Mouse (Mus musculus) forebrain, embryonic 14.5 days (tissue): ENCODE measurements at regions not wholly inside any gene's neighbourhood (a gene's known extent, or its start where the extent isn't known, plus 50 kb on each side); places are given as distances from the start of the nearest gene placed in this dataset.

Experiments used
- ATAC-seq: fragments of 200-750 bp; cut with Nextera tagmentation; 2 replicates; pipeline ENCODE4 v1.8.0; 2017; ENCODE audit warnings: mild to moderate bottlenecking, moderate library complexity
- DNase-seq: peaks from one replicate; pipeline ENCODE4 v3.0.0-alpha.2; 2015; ENCODE audit warnings: low spot score
- H3K27ac ChIP-seq: fragments of 300-500 bp; sonication (generic); 2 replicates; pipeline ENCODE4 v1.5.1; 2014; ENCODE audit warnings: low read depth, mild to moderate bottlenecking, control low read depth, low read length, moderate library complexity
- H3K27me3 ChIP-seq: fragments of 300-500 bp; sonication (generic); replicated peaks from 2 replicates; pipeline ENCODE4 v1.6.1; 2014; ENCODE audit warnings: low read length, control low read depth, mixed read lengths; ENCODE audit not compliant: control insufficient read depth, insufficient read depth
- H3K36me3 ChIP-seq: fragments of 300-500 bp; sonication (generic); 2 replicates; pipeline ENCODE4 v1.6.1; 2014; ENCODE audit warnings: low read length, control low read depth; ENCODE audit not compliant: control insufficient read depth, insufficient read depth
- H3K4me1 ChIP-seq: fragments of 300-500 bp; sonication (generic); 2 replicates; pipeline ENCODE4 v1.6.1; 2014; ENCODE audit warnings: antibody characterized with exemption, low read length, control low read depth; ENCODE audit not compliant: control insufficient read depth, insufficient read depth
- H3K4me2 ChIP-seq: fragments of 300-500 bp; sonication (generic); 2 replicates; pipeline ENCODE4 v1.6.1; 2014; ENCODE audit warnings: mild to moderate bottlenecking, control low read depth, low read length
- H3K4me3 ChIP-seq: fragments of 300-500 bp; sonication (generic); 2 replicates; pipeline ENCODE4 v1.5.1; 2014; ENCODE audit warnings: low read depth, low read length, control low read depth
- H3K9ac ChIP-seq: fragments of 300-500 bp; sonication (generic); 2 replicates; pipeline ENCODE4 v1.6.1; 2014; ENCODE audit warnings: mild to moderate bottlenecking, low read length, control low read depth, moderate library complexity
- H3K9me3 ChIP-seq: fragments of 300-500 bp; sonication (generic); replicated peaks from 2 replicates; pipeline ENCODE4 v1.6.1; 2016; ENCODE audit warnings: low read length, control low read depth, mixed read lengths; ENCODE audit not compliant: control insufficient read depth
- WGBS: fragments of 180-500 bp; shearing (Covaris S2); extraction: QIAGEN DNeasy Blood & Tissue Kit; methylation state at CpG from one replicate; pipeline ENCODE4 v1.1.7; 2014; 5-methylcytosine and 5-hydroxymethylcytosine counted together

GRCm38 (mm10) chr8:44840646-44841045 lies 94.6 kb upstream of the Fat1 start:
- Histone ChIP-seq H3K9me3 (no peaks in the 10 kb centered on the region), H3K4me2 (no peak overlapping the region), H3K4me3 (no peak overlapping the region), H3K27me3 (no peaks in the 10 kb centered on the region), H3K27ac (no peak overlapping the region), H3K4me1 (peaks cover 5% of the 10 kb centered on the region), H3K36me3 (no peaks in the 10 kb centered on the region), H3K9ac (no peak overlapping the region)
- no peak for DNase-seq
- 7% methylated on average over 3 of the region's 3 CpGs for WGBS
- ATAC-seq, result no peak

GRCm38 (mm10) chr8:44844362-44844761 lies 90.9 kb upstream of the Fat1 start:
- WGBS, result 85% methylated on average over 1 of the region's 1 CpGs
- no peak overlapping the region for H3K4me2 ChIP-seq
- DNase-seq, result no peak
- H3K36me3 ChIP-seq, result no peaks in the 10 kb centered on the region
- no peak overlapping the region for H3K27ac ChIP-seq
- ATAC-seq, result no peak
- no peak overlapping the region for H3K9ac ChIP-seq
- no peaks in the 10 kb centered on the region for H3K9me3 ChIP-seq
- H3K27me3 ChIP-seq, result no peaks in the 10 kb centered on the region
- H3K4me3 ChIP-seq, result no peak overlapping the region
- peaks cover 5% of the 10 kb centered on the region for H3K4me1 ChIP-seq

- Histone ChIP-seq H3K9me3 (no peaks in the 10 kb centered on the region), H3K4me2 (no peak overlapping the region), H3K4me3 (no peak overlapping the region), H3K27ac (no peak overlapping the region), H3K36me3 (no peaks in the 10 kb centered on the region), H3K27me3 (no peaks in the 10 kb centered on the region), H3K9ac (no peak overlapping the region), H3K4me1 (no peaks in the 10 kb centered on the region)
- no peak for ATAC-seq
- 84% methylated on average over 4 of the region's 4 CpGs for WGBS
- DNase-seq, result no peak
Observed at GRCm38 (mm10) chr8:44852223-44852622, 83.0 kb upstream of the Fat1 start.

GRCm38 (mm10) chr8:44855115-44855514 lies 80.1 kb upstream of the Fat1 start:
- no peak overlapping the region for H3K4me2 ChIP-seq
- H3K9me3 ChIP-seq, result no peaks in the 10 kb centered on the region
- no peaks in the 10 kb centered on the region for H3K4me1 ChIP-seq
- H3K27me3 ChIP-seq, result no peaks in the 10 kb centered on the region
- H3K27ac ChIP-seq, result no peak overlapping the region
- no peak overlapping the region for H3K9ac ChIP-seq
- 73% methylated on average over 4 of the region's 4 CpGs for WGBS
- no peak overlapping the region for H3K4me3 ChIP-seq
- H3K36me3 ChIP-seq, result no peaks in the 10 kb centered on the region
- DNase-seq (no peak), ATAC-seq (no peak)

GRCm38 (mm10) chr8:44867202-44867601 lies 68.0 kb upstream of the Fat1 start:
- H3K27ac ChIP-seq, result no peak overlapping the region
- no peaks in the 10 kb centered on the region for H3K27me3 ChIP-seq
- no peak overlapping the region for H3K9ac ChIP-seq
- H3K4me3 ChIP-seq, result no peak overlapping the region
- no peaks in the 10 kb centered on the region for H3K36me3 ChIP-seq
- H3K4me1 ChIP-seq, result no peaks in the 10 kb centered on the region
- ATAC-seq (no peak), DNase-seq (no peak)
- no peaks in the 10 kb centered on the region for H3K9me3 ChIP-seq
- no peak overlapping the region for H3K4me2 ChIP-seq
- WGBS, result 78% methylated on average over 6 of the region's 6 CpGs

GRCm38 (mm10) chr8:44867666-44868065 lies 67.6 kb upstream of the Fat1 start:
- no peak overlapping the region for H3K27ac ChIP-seq
- no peaks in the 10 kb centered on the region for H3K27me3 ChIP-seq
- WGBS, result 87% methylated on average over 5 of the region's 5 CpGs
- no peaks in the 10 kb centered on the region for H3K4me1 ChIP-seq
- H3K4me3 ChIP-seq, result no peak overlapping the region
- ATAC-seq (no peak), DNase-seq (no peak)
- H3K9me3 ChIP-seq, result no peaks in the 10 kb centered on the region
- no peak overlapping the region for H3K9ac ChIP-seq
- H3K36me3 ChIP-seq, result no peaks in the 10 kb centered on the region
- H3K4me2 ChIP-seq, result no peak overlapping the region

GRCm38 (mm10) chr8:44877066-44877465 lies 58.2 kb upstream of the Fat1 start:
- no peak for DNase-seq
- Histone ChIP-seq H3K9ac (no peak overlapping the region), H3K36me3 (no peaks in the 10 kb centered on the region), H3K27ac (no peak overlapping the region), H3K4me3 (no peak overlapping the region), H3K4me1 (no peaks in the 10 kb centered on the region), H3K9me3 (no peaks in the 10 kb centered on the region), H3K27me3 (no peaks in the 10 kb centered on the region), H3K4me2 (no peak overlapping the region)
- 80% methylated on average over 5 of the region's 5 CpGs for WGBS
- ATAC-seq, result no peak

GRCm38 (mm10) chr8:44878208-44878607 lies 57.0 kb upstream of the Fat1 start:
- Histone ChIP-seq H3K4me2 (no peak overlapping the region), H3K4me1 (no peaks in the 10 kb centered on the region), H3K27ac (no peak overlapping the region), H3K9me3 (no peaks in the 10 kb centered on the region), H3K4me3 (no peak overlapping the region), H3K9ac (no peak overlapping the region), H3K36me3 (no peaks in the 10 kb centered on the region), H3K27me3 (no peaks in the 10 kb centered on the region)
- 64% methylated on average over 3 of the region's 3 CpGs for WGBS
- ATAC-seq (no peak), DNase-seq (no peak)

GRCm38 (mm10) chr8:44879186-44879585 lies 56.1 kb upstream of the Fat1 start:
- H3K27ac ChIP-seq, result no peak overlapping the region
- 87% methylated on average over 4 of the region's 4 CpGs for WGBS
- no peaks in the 10 kb centered on the region for H3K27me3 ChIP-seq
- H3K4me1 ChIP-seq, result no peaks in the 10 kb centered on the region
- H3K4me2 ChIP-seq, result no peak overlapping the region
- no peak overlapping the region for H3K4me3 ChIP-seq
- H3K36me3 ChIP-seq, result no peaks in the 10 kb centered on the region
- DNase-seq (no peak), ATAC-seq (no peak)
- no peaks in the 10 kb centered on the region for H3K9me3 ChIP-seq
- H3K9ac ChIP-seq, result no peak overlapping the region
